In the genomic region with DNA sequence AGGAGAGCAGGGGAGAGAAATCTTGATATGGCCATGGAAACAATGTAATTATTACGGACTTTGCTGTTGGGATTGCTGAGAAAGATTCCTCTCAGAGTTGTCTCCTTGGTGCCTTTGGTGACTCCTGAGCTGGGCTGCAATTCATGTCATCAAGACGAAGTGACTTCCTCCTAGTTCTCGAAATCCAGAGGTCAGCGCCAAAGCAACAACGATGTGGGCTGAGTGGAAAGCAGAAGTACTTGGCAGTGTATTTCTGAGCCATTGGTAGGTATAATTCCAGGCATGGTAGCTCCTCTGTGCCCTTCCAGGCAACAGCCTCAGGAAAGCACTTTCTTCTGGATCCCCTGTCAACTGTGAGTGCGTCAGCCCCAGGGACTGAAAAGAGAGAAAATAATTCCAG, we compare ENCODE assay signal across 26 mouse cellular contexts. TPM values are rescaled to one million over a fixed set of nuclear protein-coding genes. Genes with fewer than 3 reads are reported as not detected.
DNase-seq lines count a peak whose midpoint lies in the region; ATAC-seq and TF ChIP-seq lines count a peak whose summit lies in the region.
"Had no signal": no experiment of that assay in that cellular context is flagged by ENCODE, and none has a peak within 500 bp of the region (broad histone marks: within the 10 kb centered on the region; RNA-seq: fewer than 3 reads in every experiment).

No protein-coding gene starts in this region.

- no peaks in the 10 kb centered on the region for H3K4me1 ChIP-seq in liver, adult 2 months (ENCODE audit: control insufficient read depth, insufficient read depth, low read length)
- H3K4me1 ChIP-seq in liver, embryonic 12.5 days: no peaks in the 10 kb centered on the region
- no peaks in the 10 kb centered on the region for H3K4me1 ChIP-seq in MEL (ENCODE audit: control insufficient read depth in 1 of 2, insufficient read depth in 2 of 2, low read length in 2 of 2)
- H3K4me1 ChIP-seq: embryonic facial prominence, embryonic 15.5 days; heart, embryonic 13.5 days; liver, embryonic 13.5 days had no signal

- peak; percentile 15 for DNase-seq in liver, adult 2 months (ENCODE audit: extremely low read depth, low read depth, low spot score)
- DNase-seq in 416B (ENCODE audit: low read depth) (peak; percentile 15), MEL (ENCODE audit: low read depth, low spot score) (peak; percentile 35)
- DNase-seq in right cerebral cortex, postnatal 36 days (ENCODE audit: low spot score in 2 of 2): no peak
- no peak for DNase-seq in left cerebral cortex, adult 2 months (ENCODE audit: extremely low spot score in 1 of 2, low spot score in 2 of 2)
- DNase-seq: adrenal gland, postnatal 14 days; cerebellum, adult 11 months; cerebellum, postnatal 14 days; embryo, embryonic 11 days; forebrain, postnatal 0 days; kidney, adult 8-10 months; kidney, postnatal 14 days; left cerebral cortex, postnatal 4 days; liver, embryonic 13.5 days; right cerebral cortex, postnatal 14 days had no signal

- no peaks in the 10 kb centered on the region for H3K79me2 ChIP-seq in liver, adult 2 months (ENCODE audit: control insufficient read depth, insufficient read depth, low read length)
- H3K79me2 ChIP-seq in MEL (ENCODE audit: control insufficient read depth, insufficient read depth, low read length, poor library complexity): no peaks in the 10 kb centered on the region

- H3K4me2 ChIP-seq in liver, embryonic 12.5 days: no peak overlapping the region
- H3K4me2 ChIP-seq: embryonic facial prominence, embryonic 15.5 days; heart, embryonic 13.5 days; liver, embryonic 13.5 days had no signal

- TF ChIP-seq POLR2A in liver, adult 2 months (IDR thresholded peaks at IDR 0.05; ENCODE audit: extremely low read depth, insufficient read depth, low read length): no peak
- TF ChIP-seq POLR2A in MEL (IDR thresholded peaks at IDR 0.05; ENCODE audit: control insufficient read depth in 1 of 2, insufficient read depth in 1 of 2, low read depth in 1 of 2, low read length in 2 of 2, poor library complexity in 1 of 2): no peak

- no peak overlapping the region for H3K9ac ChIP-seq in liver, adult 2 months (ENCODE audit: low read depth, low read length)
- no peak overlapping the region for H3K9ac ChIP-seq in liver, embryonic 12.5 days
- H3K9ac ChIP-seq in MEL (ENCODE audit: control insufficient read depth, low read depth, low read length, poor library complexity, severe bottlenecking): no peak overlapping the region
- H3K9ac ChIP-seq: embryonic facial prominence, embryonic 15.5 days; forebrain, postnatal 0 days; heart, embryonic 13.5 days; liver, embryonic 13.5 days had no signal

- no peaks in the 10 kb centered on the region for H3K27me3 ChIP-seq in liver, adult 2 months (ENCODE audit: control insufficient read depth, insufficient read depth, low read length)
- no peaks in the 10 kb centered on the region for H3K27me3 ChIP-seq in liver, embryonic 12.5 days (replicated peaks)
- no peaks in the 10 kb centered on the region; a peak in 1 of 4 replicates for H3K27me3 ChIP-seq in MEL (ENCODE audit: control insufficient read depth in 1 of 2, insufficient read depth in 2 of 2, low read length in 2 of 2)
- H3K27me3 ChIP-seq: embryonic facial prominence, embryonic 15.5 days; heart, embryonic 13.5 days; liver, embryonic 13.5 days had no signal

- H3K9me3 ChIP-seq in liver, embryonic 12.5 days (replicated peaks): no peaks in the 10 kb centered on the region
- H3K9me3 ChIP-seq in MEL (replicated peaks; ENCODE audit: insufficient read depth, low read length): no peaks in the 10 kb centered on the region
- H3K9me3 ChIP-seq: embryonic facial prominence, embryonic 15.5 days; heart, embryonic 13.5 days; liver, embryonic 13.5 days had no signal

- no peak for TF ChIP-seq EP300 in MEL (IDR thresholded peaks at IDR 0.05; ENCODE audit: low read depth in 1 of 2, low read length in 2 of 2)

- ATAC-seq in liver, embryonic 12.5 days: no peak
- ATAC-seq in megakaryocyte, adult 5-6 weeks (ENCODE audit: poor library complexity, severe bottlenecking): peak; percentile 99
- ATAC-seq: activated CD4-positive, CD25-positive, alpha-beta regulatory T cell, adult 4 months; lung, postnatal 0 days had no signal

- no peaks in the 10 kb centered on the region for H3K36me3 ChIP-seq in liver, adult 2 months (ENCODE audit: control insufficient read depth, insufficient read depth, low read length)
- no peaks in the 10 kb centered on the region for H3K36me3 ChIP-seq in liver, embryonic 12.5 days
- H3K36me3 ChIP-seq in MEL (ENCODE audit: control insufficient read depth in 1 of 2, insufficient read depth in 2 of 2, low read length in 2 of 2): no peaks in the 10 kb centered on the region
- H3K36me3 ChIP-seq: embryonic facial prominence, embryonic 15.5 days; heart, embryonic 13.5 days; liver, embryonic 13.5 days had no signal

- no peak for TF ChIP-seq RAD21 in MEL (IDR thresholded peaks at IDR 0.05; ENCODE audit: low read depth, low read length)

- TF ChIP-seq CTCF in liver, adult 2 months (IDR thresholded peaks at IDR 0.05; ENCODE audit: low read depth, low read length): no peak
- TF ChIP-seq CTCF in MEL (IDR thresholded peaks at IDR 0.05 in 2 of 3, conservative IDR thresholded peaks at IDR 0.05 in 1 of 3; ENCODE audit: control insufficient read depth in 1 of 3, insufficient read depth in 1 of 3, low read depth in 2 of 3, low read length in 3 of 3, poor library complexity in 1 of 3, severe bottlenecking in 1 of 3): no peak
- no peak for TF ChIP-seq CTCF in left cerebral cortex, adult 2 months (IDR thresholded peaks at IDR 0.05)

- intact Hi-C loops in left cerebral cortex, adult 2 months (cut with DNase I): no loop called here

- no peak overlapping the region for H3K4me3 ChIP-seq in liver, adult 2 months (ENCODE audit: insufficient read depth, low read depth, low read length)
- no peak overlapping the region for H3K4me3 ChIP-seq in liver, embryonic 12.5 days
- no peak overlapping the region for H3K4me3 ChIP-seq in MEL (ENCODE audit: control insufficient read depth in 1 of 2, insufficient read depth in 1 of 2, low read depth in 2 of 2, low read length in 2 of 2)
- H3K4me3 ChIP-seq in left cerebral cortex, adult 2 months: no peak overlapping the region
- H3K4me3 ChIP-seq: embryonic facial prominence, embryonic 15.5 days; heart, embryonic 13.5 days; liver, embryonic 13.5 days; myocyte had no signal

- 81% methylated on average over 6 of the region's 6 CpGs for WGBS in liver, adult 2 months
- 24% methylated on average over 6 of the region's 6 CpGs for WGBS in liver, embryonic 12.5 days (ENCODE audit: insufficient replicate concordance)

- no peak overlapping the region for H3K27ac ChIP-seq in liver, adult 2 months (replicated peaks; ENCODE audit: insufficient read depth, low read depth, low read length)
- H3K27ac ChIP-seq in liver, embryonic 12.5 days: no peak overlapping the region
- no peak overlapping the region for H3K27ac ChIP-seq in MEL (ENCODE audit: control insufficient read depth, low read depth, low read length)
- no peak overlapping the region for H3K27ac ChIP-seq in left cerebral cortex, adult 2 months
- H3K27ac ChIP-seq: embryonic facial prominence, embryonic 15.5 days; heart, embryonic 13.5 days; liver, embryonic 13.5 days had no signal

TF ChIP-seq in MEL, 35 proteins besides CTCF, POLR2A, EP300 and RAD21:
- TF ChIP-seq MAFK (IDR thresholded peaks at IDR 0.05; ENCODE audit: borderline replicate concordance, low read depth, low read length) (no peak), CHD1 (IDR thresholded peaks at IDR 0.05; ENCODE audit: low read depth, low read length) (no peak), MAZ (IDR thresholded peaks at IDR 0.05; ENCODE audit: low read depth, low read length) (no peak), KAT2A (conservative IDR thresholded peaks at IDR 0.05; ENCODE audit: low read depth, low read length) (no peak), SMC3 (IDR thresholded peaks at IDR 0.05; ENCODE audit: low read depth, low read length) (no peak)

RNA-seq across cellular contexts. Expression of a gene that starts 39.8 kb away (rescaled TPM):
- total RNA-seq in liver, adult 2 months (2014; rRNA removed): 0.92 and 1.0 TPM in 2 replicates
- 0.46 and 0.71 TPM in 2 replicates for polyA plus RNA-seq in liver, adult 2 months (2012; rRNA removed)
- 5.6 and 5.8 TPM in 2 replicates for polyA plus RNA-seq in liver, embryonic 12.5 days (2016; fragmentation: Nextera tagmentation; extraction: Ambion mirVana)
- 4.4 and 4.7 TPM in 2 replicates for total RNA-seq in MEL (2012; rRNA removed)
- polyA plus RNA-seq in MEL (2012; ENCODE audit: insufficient read depth in 1 of 2, insufficient read length in 2 of 2, low read depth in 1 of 2, low replicate concordance in 2 of 2, missing spikeins in 1 of 2): 1 to 10 TPM in 1 of 2 experiments, not detected in 1; 5.6 TPM
- total RNA-seq in megakaryocyte, adult 5-6 weeks (2015): 10.8 and 11.4 TPM in 2 replicates
- total RNA-seq in megakaryocyte, adult 5-6 weeks (2017): 15.0 and 19.4 TPM in 2 replicates
- 10 to 100 TPM; 35.2 to 38.5 TPM for total RNA-seq in left cerebral cortex, adult 2 months (2021)

RNA-seq across cellular contexts. Expression of a gene that starts 44.1 kb away (rescaled TPM):
- under 0.01 TPM in 2 replicates for total RNA-seq in liver, adult 2 months (2014; rRNA removed)
- polyA plus RNA-seq in liver, adult 2 months (2012; rRNA removed): 0.04 and 0.05 TPM in 2 replicates
- polyA plus RNA-seq in liver, embryonic 12.5 days (2016; fragmentation: Nextera tagmentation; extraction: Ambion mirVana): not detected in 2 replicates
- 0.82 and 1.2 TPM in 2 replicates for total RNA-seq in MEL (2012; rRNA removed)
- polyA plus RNA-seq in MEL (2012; ENCODE audit: insufficient read depth in 1 of 2, insufficient read length in 2 of 2, low read depth in 1 of 2, low replicate concordance in 2 of 2, missing spikeins in 1 of 2): 1 to 10 TPM in 1 of 2 experiments, not detected in 1; 4.2 TPM
- 0.25 and 0.62 TPM in 2 replicates for total RNA-seq in megakaryocyte, adult 5-6 weeks (2015)
- 0.28 and 0.95 TPM in 2 replicates for total RNA-seq in megakaryocyte, adult 5-6 weeks (2017)
- total RNA-seq in left cerebral cortex, adult 2 months (2021): 1 to 10 TPM; 2.6 to 3.1 TPM
- total RNA-seq: adrenal gland, postnatal 14 days had no signal
- polyA plus RNA-seq: activated CD4-positive, CD25-positive, alpha-beta regulatory T cell, adult 4 months; embryonic facial prominence, embryonic 15.5 days; forebrain, postnatal 0 days; heart, embryonic 13.5 days; hindbrain, embryonic 11.5 days; intestine, embryonic 14.5 days; liver, embryonic 13.5 days; lung, postnatal 0 days; neural tube, embryonic 14.5 days; stomach, embryonic 14.5 days had no signal

Comparison
In these comparisons a context has a peak if more than half of its experiments do, and no peak if none do; other contexts are left out.
1. DNase-seq: peak in liver, adult 2 months (single experiment), 416B (single experiment) and MEL (single experiment); none in right cerebral cortex, postnatal 36 days (0 of 2) and left cerebral cortex, adult 2 months (0 of 2).